Mouse (Mus musculus) regulatory T cell (primary cell): Measurements from ENCODE around the gene Actg2.
"Not testable (repeated sequence)": the region's sequence is repeated elsewhere in the genome, so short reads cannot be mapped to it uniquely, and the experiment has no call there.

Source experiments
- in situ Hi-C: fragments of 300-600 bp; cut with MboI, MseI; formaldehyde crosslinking; loops from one replicate; pipeline ENCODE4 v1.15.1; 2025; ENCODE audit warnings: high pct_unique_total_duplicates

Gene Actg2

DNA sequence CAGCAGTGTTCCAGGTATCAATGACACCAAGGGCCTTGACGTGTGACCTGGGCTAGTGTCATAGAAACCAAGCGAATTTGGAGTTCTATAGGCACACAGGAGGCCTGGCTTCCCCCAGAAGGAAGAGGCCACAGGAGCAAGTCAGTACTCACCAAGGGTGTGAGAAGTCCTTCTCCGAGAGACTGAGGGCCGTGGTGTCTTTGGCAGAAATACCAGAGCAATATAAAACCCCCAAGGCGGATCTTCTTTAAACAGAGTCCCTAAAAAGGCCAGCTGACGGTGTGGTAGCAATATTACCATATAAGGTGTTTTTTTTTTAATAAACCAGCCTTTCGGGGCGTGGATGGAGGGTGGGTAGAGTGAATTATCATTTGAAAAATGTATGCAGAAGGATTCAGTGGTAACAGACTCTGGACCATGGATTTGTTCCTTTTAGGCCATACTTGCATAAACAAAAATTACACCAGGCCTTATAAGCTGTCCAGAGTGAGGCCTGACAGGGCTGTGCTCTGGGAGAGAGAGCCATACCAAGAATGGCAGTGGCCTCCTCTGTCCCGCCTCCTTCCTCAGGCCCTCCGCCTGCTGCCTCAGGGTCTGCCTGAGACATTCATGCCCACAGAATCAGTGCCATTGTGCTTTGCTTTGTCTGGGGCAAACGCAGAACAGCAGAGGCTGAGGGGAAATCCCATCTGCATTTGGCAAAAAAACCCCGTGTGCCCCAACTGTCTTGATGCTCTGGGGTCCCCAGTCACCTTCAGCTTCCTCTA, at the start of gene Actg2:
Gene Actg2, minus strand, starts transcription at position 238 of the 767 bp plus-strand sequence.
- in situ Hi-C loops, result no loop called here

DNA sequence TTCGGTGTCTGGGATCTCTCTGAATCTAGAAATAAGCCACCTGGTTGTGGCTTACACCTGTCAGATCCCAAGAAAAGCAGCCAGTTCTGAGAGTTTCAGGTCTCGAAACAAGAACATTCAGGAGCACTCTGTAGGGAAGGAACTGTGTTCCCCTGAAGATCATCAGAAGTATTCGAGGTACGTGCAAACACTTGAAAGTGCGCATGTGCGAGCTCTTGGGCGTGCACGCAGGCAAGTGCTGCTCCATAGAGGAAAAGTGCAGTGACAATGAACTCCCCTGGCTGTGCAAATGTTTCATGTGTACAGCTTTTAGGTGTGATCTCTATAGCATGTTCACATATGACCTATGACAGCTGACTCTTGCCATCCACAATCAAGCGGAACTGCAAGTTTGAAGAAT, 49.3 kb upstream of the Actg2 start:
- in situ Hi-C loops, result not testable (repeated sequence)

DNA sequence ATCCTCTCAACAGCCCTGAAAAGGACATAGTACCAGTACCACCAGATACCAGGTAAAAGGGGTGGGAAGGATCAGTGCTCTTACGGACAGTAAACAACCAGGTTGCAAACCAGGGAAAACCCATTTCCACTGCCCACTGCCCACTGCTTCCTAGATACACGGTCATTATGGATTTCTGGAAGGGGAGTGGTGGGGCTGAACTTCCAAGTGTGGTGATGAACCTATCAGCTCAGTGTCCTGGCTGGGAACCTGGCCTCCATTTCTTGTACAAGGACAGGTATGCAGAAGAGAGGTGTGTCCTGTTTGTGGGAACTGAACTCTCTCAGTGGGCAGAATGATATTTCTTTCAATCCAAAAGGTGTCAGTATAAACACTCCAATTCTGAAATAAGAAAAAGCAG, 47.5 kb upstream of the Actg2 start:
- in situ Hi-C loops, result no loop called here

DNA sequence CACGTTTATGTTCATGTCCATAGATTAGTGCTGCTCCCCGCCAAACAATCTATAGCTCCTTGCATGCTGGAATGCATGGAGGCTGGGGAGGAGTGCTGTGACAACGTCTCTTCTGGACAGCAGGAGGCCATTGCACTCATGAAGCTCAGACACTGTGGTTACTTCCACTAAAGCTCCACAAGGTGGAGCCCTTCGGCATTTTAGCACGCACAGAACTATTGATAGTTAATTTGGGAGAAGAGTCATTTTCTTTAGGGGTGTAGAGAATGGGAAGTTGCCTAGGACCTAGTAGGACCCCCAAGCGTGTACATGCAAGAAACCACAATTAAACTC, 46.8 kb upstream of the Actg2 start:
- in situ Hi-C loops, result no loop called here

DNA sequence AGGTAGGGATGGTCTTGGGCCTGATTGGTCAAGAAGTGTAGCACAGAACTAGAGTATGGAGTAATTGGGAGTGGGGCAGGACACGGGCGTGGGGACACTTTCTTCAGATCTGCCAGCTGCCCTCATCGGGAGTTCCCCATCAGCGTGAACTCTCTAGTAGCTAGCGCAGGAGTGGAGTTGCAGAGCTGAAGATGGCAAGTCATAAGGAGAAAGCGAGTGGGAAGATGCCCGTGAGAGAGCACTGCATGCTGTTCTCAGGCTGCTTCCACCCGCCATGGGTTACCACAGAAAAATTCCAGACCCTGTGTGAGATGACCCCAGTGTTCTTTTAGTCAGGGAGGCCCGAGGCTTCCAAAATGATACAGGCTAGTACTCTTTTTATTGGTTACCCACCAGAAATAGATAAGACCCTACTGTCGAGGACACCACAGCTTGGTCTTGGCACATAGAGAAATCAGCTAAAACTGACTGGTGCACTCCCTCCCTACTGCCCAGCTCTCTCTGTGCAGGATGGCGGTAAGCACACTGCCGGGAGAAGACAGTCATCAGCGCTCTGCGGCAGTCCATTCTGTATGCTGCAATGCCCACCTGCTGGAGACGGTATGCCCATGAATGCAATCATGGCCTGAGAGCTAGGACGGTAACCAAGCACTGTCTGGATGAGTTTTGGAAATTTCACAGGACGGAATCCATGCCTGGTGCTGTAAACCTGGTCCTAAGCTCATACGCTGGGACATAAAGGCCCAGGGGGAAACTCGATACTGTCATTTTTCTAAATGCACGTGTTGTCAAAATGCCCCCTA, 46.3 kb upstream of the Actg2 start:
- in situ Hi-C loops, result no loop called here

DNA sequence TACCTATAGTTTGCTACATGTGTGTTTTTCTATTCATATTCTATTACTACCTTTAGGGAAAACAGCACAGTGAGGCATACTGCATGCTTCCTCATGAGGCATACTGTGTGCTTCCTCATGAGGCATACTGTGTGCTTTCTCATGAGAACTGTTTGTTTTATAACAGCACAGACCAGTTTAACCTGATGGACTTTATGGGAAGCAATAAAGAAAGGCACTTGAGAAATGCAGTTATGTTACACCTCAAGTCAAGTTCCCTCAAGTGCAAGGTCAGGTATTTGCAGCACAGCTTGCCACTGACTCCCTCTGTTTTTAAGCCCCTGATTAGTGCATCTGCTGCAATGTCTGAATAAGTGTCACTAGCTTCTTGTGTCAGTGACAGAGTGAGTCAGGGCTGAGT, 41.5 kb upstream of the Actg2 start:
- in situ Hi-C loops, result no loop called here

DNA sequence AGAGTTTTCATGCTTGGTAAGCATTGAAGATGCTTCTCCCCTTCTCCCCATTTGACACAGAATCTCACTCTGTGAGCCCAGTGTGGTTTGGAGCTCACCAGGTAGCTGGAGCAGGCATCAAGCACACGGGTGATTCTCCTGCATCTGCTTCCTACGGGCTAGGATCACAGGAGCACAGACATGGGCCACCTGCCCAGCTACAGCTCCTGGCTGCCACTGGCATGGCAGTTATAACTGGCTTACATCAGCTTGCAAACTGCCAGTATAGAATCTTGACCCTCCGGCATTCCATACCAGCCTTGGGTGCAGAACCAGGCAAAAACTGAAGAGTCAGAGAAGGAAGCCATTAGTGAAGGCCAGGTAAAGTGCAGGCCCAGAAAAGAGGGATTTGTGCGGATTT, 39.5 kb upstream of the Actg2 start:
- in situ Hi-C loops, result no loop called here

DNA sequence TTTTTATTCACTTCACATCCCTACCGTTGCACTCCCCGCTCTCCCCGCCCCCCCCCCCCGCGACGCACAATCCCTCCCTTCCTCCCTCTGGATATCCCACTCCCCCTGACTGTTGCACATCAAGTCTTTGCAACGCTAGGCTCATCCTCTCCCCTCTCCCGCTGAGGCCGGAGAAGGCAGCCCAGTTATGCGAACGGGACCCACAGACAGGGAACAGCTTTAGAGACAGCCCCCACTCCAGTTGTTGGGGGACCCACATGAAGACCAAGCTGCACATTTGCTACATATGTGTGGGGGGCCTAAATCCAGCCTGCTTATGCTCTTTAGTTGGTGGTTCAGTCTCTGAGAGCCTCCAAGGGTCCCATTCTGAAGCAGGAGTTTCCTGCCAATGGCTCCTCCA, 36.6 kb upstream of the Actg2 start, which contains the start of gene Stambp:
Gene Stambp, minus strand, starts transcription at position 59 of the 400 bp plus-strand sequence.
- in situ Hi-C loops, result no loop called here

DNA sequence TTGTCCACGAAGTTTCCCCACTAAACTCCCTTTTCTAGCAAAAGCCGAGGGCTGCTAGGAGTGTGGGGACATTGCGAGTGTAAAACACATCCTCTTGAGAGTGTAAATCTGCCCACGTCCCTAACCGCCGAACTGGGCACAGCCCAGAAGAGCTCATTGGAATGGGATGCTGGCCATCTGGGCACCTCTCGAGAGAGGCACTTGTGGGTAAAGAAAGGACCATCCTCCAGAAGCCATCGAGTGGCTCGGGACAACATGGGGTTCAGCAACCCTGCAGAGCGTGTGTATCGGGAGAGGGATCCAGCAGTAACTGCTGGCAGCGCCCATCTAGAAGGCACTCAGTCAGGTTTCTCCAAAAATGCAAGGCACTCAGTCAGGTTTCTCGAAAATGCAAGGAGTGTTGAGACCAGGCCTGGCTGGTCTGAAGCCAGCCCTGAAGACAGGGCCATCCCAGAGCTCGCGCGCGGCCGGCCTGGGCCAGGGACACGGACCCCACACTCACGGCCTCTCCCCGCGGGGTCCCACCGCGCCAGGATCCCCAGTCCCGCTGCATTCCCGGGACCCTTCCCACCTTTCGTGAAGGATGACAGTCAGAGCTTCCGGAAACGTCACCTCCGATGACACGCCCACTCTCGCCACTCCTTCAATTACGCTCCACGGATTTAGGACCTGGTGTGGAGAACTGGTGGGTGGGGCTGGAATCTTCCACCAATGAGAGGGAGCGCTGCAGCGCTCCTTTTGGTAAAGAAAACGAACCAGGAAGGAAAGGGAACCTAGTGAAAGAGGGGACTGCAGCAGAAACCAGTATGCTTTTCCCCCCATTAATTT, 36.0 kb upstream of the Actg2 start:
- in situ Hi-C loops, result no loop called here

DNA sequence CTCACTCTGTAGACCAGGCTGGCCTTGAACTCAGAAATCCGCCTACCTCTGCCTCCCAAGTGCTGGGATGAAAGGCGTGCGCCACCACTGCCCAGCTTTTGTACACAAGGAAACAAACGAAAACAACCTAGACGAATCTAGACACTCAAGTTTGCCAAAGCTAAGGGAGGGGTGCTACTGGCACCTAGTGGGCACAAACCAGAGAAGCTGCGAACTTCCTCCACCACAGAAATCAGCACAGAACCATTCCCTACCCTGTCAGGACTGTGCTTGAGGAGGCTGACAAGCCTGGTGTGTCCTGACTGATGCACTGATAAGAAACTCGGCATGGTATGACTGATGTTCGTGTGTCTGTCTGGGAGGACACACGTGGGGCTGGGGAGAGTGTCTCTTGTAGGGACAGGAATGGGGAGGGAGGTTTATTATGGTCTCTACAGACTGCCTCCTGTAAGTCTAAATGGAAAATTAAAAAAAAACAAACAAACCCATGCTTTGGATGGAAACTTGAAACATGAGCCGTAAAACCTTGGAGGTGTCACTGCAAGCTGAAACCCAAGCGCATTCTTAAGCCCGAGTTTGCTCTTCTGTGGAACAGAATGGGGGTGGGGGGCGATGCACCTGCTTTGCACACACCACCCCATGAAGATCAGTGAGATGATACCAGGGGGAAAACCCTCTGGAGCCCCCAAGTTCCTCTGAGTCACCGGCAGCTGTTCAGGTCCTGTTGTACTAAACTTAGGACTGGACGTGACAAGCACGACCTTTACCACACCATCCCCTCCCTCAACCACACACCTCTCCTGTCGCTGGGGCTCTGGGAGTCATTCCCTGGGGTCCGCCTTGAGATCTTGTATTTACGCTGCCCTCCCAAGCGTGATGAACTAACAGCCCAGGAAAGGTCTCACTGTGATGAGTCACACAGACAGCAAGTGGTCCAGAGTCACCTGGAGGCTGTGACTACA, 33.1 kb upstream of the Actg2 start:
- in situ Hi-C loops, result no loop called here

DNA sequence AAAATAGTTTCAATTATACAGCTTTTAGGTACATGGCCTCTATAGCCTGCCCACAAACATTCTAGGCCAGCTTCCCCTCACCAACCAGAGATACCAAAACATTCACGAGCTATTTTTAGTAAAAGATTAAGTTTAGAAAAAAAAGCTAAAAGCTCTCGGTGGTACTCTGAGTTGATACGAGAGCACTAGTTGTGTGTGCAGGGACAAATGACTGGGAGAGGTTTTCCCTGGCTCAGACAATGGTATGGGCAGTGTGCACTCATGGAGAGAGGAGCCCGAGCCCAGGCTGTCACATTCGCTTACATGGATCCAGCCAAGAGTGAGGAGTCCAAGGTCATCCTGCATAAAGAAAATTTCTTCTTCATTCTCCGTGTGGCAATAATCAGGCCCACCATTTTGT, 19.9 kb upstream of the Actg2 start:
- in situ Hi-C loops, result no loop called here

DNA sequence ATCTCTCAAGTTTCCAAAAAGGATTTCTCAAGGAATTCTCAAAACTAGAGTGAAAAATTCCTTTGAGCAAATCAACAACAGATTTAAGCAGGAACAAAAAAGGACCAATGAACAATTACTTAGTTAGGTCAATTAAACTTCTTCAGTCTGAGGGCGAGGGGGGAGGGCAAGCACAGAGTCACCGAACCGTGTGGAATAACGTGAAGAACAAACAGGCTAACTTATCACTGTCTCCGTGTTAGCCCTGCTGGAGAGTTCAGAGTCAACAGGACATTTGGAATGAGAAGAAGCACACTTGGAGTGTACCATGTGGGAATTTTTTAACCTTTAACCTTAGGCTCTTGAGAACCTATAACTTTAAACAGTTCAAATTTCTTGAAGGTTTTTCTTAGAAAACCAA, 12.3 kb upstream of the Actg2 start:
- in situ Hi-C loops, result no loop called here

DNA sequence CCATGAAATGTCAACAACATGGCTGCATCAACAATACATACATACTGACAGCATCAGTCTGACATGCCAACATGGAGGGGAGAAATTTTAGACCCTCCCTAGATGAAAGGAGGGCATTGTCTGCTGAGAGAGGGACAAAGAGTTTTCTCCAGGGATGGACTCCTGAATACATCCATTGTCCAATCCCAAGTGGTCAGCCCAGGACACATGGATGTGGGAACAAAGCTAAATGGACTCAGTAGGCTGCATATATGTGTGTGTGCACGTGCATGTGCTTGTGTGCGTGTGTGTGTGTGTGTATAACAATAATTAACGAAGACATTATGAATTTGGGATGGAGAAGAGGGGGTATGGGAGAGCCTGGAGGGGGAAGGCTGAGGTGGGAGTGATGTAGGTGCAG, 9.7 kb upstream of the Actg2 start:
- in situ Hi-C loops, result no loop called here

DNA sequence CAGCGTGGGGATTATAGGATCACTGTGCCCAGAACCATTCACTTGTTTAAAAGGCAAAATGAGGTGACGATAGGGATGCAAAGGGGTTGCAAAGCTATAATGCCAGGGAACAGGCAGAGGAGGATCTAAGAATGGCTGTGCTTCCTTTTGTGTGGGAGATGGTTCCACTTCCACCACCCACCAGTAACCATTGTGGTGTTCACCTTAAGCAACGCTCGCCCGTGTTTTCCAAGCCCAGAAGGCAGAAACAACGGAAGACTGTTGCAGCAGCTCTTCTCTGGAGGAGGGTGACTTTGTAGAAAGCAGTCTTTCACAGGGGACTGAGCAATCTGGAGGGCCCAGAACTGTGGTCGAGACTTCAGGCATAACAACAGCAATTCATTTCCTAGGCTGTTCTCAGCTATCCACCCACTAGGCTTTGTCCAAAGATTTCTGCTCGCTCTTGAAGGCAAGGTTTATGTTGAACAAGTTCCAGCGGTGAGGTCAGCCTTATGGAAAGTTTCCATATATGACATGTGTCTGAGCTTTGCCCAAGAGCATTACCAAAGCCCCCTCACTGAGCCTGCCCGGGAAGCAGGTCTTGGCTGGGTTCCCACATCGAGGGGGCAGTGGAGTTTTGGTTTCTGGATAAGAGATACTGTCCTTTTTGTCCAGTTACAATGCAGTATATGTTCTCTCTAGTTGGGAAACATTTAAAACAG, 5.8 kb upstream of the Actg2 start:
- in situ Hi-C loops, result no loop called here

DNA sequence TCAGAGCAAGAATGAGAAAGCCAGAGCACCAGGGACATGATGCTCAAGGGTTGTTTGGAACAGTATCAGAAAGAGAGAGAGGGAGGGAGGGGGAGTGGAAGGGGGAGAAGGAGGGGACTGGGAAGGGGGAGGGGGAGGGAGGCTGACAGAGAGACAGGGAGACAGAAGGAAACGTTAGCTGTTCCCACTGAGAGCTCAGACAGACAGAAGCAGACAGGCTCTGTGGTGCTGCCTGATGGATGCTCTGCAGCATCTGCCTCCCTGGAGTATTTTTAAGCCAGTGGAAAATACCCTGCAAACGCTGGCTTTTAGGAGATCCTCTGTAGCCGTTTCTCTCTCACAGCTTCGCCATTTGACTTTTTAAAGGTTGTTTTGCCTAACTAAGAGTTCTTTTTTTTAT, 4.0 kb upstream of the Actg2 start:
- in situ Hi-C loops, result no loop called here

DNA sequence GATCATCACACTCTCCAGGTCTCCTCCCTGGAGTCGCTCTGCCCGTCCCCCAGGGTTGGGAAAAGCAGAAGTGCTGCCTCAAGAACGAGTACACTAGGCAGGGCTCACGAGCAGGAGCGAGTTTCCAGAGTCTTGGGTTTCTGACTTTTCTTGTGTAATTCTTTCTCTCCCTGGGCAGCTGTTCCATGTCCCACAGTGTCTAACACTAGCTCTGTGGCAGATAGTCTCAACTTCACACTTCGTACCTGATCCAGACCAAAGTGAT, 662 bp upstream of the Actg2 start:
- in situ Hi-C loops, result no loop called here

DNA sequence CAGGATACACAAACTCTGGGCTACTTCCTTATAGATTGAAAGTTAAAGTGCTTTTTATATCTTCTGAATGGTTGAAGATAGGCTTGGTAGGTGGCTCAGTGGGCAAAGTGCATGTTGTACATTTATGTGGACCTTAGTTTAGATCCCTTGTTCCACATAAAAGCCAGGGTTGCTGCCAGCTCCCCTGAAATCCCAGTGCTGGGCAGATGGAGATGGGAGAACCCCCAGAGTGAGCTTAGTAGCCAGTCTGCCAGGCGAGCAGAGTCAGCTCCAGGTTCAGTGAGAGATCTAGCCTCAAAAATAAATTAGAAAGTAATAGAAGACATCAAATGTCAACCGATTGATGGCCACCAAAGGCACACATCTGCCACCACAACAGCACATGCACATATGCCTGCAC, 3.5 kb downstream of the Actg2 start:
- in situ Hi-C loops, result no loop called here

DNA sequence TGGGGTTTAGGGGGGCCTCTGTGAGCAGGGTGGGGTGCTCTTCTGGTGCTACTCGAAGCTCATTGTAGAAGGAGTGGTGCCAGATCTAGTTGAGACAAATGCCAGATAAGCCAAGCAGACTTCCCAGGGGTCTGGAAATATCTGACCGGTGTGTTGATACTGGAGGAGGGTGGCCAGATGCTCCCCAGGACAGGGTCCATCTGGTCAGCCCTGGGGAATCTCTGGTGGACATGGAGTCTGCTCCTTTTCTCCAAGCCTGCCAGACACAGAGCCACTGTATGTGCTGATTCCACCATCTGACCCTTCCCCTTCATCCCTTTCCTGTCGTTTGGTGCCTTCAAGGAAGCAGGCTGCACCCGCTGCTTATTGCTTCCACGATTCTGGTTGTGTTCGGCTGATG, 12.9 kb downstream of the Actg2 start:
- in situ Hi-C loops, result no loop called here

DNA sequence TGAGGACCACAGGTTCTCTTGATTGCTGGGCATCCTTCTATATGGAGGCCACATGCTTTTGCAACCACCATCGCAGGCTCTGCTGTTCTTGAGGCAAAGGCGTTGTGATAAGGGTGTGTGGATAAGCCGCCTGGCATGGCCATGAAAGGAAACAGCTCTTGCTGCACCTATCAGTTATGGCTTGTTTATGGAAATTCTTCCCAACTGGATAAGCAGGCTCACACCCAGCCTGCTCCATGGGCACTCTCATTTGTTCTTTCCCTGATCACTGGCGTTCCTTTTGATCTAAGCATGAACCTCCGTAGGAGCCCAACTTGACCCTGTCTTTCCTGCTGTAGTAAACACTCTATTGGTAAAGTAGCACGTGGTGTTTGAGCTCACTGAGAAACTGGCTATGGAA, 14.3 kb downstream of the Actg2 start:
- in situ Hi-C loops, result no loop called here

DNA sequence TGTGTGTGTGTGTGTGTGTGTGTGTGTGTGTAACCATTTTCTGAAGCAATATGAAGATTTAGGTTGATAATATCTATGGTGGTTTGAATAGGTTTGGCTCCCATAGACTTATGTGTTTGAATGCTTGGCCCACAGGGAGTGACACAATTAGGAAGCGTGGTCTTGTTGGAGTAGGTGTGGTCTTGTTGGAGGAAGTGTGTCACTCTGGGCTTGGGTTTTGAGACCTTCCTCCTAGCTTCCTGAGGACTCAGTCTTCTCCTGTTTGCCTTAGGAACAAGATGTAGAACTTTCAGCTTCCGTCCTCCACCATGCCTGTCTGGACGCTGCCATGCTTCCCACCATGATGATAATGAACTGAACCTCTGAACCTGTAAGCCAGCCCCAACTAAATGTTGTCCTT, 17.4 kb downstream of the Actg2 start:
- in situ Hi-C loops, result no loop called here

DNA sequence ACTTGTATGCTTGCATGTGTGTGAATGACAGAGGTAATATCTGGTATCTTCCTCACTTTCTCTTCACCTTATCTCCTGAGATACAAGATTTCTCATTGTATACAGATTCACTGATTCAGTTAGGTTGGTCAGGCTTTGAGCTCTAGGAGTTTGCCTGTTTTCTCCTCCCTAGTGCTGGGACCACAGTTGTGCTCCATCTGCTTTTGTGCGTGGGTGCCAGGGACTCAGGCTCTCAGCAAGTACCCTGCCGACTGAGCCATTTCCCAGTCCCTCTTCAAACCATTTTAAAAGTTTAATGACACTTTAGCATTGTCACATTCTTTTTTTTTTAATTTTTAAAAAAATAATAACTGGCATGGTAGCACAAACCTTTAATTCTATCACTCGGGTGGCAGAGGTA, 20.9 kb downstream of the Actg2 start:
- in situ Hi-C loops, result no loop called here
